Mouse (Mus musculus) spleen, postnatal 10 days (tissue): ENCODE data around the gene Slc2a13.

Source experiments
- DNase-seq, 2 experiments: peaks; one replicate each; pipeline ENCODE4 v3.0.0; 2021 to 2022; ENCODE audit warnings: low spot score in 2 of 2

The Slc2a13 gene

DNA sequence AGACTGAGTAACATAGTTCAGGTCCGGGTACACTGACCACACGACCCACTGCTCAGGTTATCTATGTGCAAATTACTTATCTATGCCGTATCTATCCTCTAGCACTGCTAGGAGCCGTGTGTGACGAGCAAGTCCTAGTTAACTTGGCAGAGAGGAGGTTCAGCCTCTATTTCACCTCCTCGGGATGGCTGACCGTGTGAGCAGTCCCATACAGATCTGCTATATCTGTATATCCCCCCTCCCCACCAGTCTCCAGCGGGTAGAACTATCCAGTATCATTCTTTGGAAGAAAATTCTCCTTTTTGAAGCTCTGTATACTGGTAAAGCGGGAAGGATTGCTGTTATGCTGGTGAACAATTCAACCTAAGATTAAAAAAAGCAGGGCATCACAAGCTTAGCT, 70.8 kb downstream of the Slc2a13 start:
- DNase-seq = no peak

DNA sequence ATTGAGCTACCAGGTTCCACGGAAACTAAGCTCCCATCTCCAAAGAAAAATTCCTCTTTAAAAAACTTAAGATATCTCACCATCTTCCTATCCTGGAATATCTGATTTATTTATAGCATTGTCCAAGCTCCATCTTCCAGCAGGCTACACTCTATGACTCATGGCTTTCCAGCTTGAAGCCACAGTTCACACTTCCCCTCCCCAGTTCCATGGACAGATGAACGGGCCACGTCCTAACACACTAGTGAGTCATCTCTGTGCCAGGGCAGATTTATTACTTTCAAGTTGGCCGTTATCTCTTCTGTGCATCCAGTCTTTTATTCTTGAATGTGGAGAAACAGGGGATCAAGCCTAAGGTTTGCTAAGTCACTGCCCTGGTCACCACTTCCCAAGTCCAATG, 78.0 kb downstream of the Slc2a13 start:
- no peak for DNase-seq

DNA sequence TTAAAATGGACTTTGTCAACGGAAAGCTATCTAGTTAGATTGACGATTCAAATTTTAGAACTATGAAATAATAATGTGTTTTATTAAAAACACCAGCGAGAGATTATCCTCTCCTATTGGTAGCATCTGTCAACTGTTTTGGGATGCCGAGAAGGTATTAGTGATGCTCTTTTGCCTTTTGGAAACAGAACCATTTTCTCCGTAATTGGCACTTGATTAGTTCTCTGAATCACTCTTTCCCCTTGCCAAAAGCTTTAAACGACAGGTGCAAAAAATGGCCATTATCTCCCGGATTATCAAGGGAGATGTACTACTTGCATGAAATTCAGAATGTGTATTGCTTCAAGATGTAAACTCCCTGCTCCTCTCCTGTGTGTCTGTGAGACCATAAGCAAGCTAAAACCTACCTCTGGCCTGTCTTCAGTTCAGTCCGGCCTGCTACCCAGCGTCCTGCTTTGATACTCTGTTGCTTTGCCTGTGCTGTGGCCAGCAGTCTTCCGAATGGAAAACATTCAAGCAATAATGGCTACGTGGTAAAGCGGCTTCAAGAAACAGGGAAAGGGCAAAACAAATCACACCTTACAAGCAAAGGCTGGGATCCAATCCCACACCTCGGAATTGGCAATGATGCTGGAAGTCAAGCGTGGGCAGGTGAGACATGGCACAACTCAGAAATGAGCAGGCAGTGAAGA, 93.0 kb downstream of the Slc2a13 start:
- no peak for DNase-seq

DNA sequence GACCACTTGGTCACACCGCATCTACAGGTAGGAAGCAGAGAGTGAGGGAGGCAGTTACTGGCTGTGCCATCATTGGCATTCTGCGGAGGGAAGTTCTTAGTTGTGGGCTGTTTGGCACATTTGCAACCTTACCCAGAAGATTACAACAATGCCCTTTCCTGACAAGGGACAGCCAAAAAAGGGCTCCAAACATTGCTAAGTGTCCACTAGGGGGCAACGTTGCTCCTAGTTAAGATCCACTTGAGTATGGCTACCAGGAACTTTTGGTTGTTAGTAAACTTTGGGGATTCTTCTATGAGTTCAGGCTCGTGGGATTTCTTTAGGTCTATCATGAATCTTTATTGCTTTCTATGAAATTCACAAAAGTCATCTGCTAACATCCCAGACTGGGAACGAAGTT, 95.3 kb downstream of the Slc2a13 start:
- peak in 1 of 2 experiments; percentile 47 for DNase-seq

DNA sequence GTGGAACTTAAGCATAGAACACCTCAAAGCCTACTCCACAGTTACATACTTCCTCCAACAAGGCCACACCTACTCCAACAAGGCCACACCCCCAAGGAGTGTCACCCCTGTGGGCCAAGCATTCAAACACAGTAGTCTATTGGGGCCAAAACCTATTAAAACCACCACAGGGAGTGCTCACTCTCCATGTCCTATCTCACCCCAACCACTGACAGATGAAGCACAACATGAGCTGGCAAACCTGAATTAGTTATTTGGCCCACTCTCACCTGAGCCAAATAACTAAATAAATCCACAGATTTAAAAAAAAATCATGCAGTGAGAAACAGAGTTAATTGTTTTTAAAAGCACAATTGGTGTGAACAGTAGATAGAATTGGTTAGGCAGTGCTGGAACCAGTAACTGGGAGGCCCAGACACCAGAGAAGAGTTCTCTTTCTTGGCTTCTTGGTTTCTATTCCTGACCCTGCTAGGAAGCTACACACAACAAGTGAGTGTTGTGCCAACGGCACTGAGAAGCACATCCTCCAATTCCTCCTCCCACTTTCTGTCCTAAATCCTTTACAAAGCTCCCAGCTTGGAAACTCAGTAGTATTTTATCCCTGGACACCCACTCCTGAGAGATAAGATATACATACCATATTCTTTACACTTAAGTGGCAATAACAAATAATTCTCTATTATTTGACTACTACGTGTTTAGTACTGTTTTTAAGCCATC, 99.2 kb downstream of the Slc2a13 start:
- no peak for DNase-seq

DNA sequence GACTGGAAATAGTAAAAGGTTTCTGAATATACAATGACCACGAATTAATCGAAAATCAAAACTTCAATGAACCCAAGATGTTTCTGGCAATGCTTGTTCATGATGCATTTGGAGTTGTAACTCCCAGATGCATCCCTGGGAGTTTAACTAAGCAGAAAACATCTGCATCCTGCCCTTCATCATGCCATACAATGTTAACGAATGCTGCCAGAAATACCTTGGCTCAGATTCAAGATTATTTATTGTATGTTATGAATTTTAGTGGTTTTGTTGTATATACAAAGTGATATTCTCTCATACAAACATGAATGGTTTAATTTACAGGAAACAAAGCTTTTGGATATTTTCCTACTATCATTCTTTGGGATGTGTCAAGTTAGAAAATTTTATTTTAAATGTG, 107.7 kb downstream of the Slc2a13 start:
- no peak for DNase-seq

DNA sequence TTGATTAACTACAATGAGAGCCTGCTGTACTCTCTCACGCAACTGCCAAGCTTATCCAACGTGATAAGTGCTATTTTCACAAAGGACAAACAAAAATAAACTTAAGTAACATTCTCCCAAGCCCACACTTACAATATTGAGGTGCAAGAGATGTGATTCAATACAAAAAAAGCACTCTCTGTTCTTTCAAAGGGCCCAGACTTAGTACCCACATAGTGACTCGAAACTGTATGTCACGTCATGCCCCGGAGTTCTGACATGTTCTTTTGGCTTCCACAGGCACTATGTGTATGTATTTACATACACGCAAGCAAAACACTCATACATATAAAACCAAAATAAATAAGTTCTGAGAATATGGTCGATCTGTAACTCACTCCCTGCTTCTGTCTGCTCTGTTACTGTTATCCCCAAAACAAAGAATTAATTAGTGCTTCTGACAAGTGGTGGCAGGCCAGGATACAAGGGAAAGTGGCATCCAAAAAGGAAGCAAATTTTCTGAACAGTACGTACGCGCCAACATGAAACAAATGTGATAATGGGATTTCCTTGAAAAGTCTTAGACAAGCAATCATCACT, 109.1 kb downstream of the Slc2a13 start:
- DNase-seq = no peak

DNA sequence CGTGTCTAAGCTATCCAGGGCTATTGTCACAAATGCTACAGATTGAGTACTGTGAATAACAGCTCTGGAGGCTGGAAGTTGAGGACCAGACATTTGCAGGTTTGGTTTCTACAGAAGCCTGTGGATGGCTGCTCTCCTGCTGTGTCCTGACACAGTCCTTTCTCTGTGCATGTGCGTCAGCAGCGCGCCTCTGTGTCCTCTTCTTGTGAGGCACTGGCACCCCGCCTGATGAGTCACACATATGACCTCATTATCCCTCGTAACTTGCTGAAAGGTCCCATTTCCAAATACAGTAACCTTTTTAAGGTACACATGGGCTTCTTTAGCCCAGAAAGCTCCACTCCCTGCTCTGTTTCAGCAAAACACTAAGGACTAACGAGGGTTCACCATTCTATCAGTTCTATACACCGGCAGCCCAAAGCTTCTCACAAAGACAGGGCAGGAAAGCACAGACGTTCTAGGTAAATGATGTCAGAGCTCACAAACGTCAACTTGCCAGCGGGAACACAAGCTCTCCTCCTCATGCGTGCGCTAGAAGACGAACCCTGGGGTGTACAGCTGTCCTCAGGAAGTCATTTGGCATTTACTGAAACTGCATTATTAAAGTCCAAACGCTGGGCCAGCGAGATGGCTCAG, 109.9 kb downstream of the Slc2a13 start:
- no peak for DNase-seq

DNA sequence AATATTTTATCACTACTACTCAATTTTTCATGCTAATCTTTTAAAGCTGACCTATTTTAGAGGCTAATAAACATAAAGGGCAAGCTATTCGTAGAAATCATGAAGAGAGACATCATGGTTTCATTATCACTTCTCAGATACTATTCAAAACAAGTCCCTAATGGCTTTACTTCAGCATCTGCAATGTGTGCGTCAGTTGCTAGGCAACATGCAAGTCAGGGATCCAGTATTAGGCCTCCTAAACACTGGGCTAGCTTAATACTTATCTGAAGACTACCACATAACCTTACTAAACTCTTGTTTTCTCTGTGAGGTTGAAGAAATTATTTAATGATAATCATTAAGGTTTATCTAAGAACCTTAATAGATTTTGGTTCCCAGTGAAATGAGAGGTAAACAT, 111.1 kb downstream of the Slc2a13 start:
- DNase-seq = no peak

DNA sequence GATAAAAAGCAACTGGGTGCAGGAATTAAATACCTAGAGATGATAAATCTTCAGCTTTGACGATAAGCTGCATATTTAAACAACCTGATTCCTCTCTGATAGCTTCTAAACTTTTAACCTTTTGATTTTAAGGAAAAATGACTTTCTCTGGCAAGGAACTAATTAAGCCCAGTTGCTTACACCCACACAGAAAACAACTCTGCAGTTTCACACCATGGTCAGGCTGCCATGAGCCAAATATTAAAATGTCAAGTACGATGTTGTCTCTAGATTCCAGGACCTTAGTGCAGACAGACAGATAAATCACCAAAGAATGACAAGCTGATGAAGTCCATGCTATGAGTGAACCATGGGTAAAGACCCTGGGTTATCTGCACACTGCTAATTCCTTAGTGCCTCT, 115.9 kb downstream of the Slc2a13 start:
- DNase-seq = no peak

DNA sequence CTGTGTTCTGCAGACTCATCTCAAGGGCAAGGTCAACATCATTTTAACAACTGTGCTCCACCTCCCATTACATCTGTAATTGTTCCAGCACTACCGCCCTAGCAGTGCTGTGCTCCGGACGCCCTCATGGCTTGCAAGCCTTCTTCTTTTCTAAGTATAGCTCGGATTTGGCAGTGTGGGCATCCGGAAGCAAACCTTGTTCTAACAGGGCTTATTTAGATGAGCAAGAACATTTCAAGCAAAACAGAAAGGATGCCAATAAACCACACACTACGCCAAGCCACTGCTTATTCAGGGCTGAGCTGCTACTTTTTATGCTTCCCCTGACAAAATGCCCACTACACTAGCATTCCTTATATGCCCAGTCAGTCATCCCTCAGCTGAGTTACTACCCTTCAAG, 127.7 kb downstream of the Slc2a13 start:
- no peak for DNase-seq

DNA sequence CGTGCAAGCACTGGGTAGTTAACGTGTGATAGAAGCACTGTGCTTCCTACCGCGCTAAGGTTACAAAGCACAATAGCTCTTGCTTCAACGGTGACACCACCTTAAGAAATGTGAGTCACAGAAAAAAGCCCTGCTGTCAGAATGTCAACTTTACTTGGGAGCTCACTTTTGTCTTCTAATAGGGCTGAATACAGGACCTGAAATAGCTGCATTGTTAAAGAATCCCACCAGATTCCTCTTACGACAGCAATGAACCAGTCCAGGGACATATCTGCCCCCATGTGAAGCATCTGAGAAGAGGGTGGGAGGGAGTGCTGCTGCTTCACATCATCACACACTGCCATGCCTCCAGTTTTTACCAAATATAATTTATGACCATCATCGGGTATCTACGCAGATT, 129.6 kb downstream of the Slc2a13 start:
- DNase-seq = no peak

DNA sequence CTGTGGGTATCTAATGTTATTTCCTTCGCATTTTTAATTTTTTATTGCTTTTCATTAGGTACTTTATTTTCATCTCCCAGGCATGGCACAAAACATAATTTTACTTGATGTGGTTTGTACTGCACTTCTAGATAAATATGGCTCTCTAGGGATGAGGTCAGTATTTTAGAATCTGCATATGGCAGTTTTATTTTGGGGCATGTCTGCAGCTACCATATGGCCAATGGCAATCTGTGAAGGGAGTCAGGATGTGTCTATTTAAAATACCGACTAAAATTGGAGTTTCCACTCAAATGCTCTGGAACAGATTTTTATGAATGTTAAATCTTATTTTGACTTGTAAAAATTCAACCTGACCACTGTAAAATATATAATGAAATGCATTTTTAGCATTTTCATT, 133.2 kb downstream of the Slc2a13 start:
- DNase-seq = no peak

DNA sequence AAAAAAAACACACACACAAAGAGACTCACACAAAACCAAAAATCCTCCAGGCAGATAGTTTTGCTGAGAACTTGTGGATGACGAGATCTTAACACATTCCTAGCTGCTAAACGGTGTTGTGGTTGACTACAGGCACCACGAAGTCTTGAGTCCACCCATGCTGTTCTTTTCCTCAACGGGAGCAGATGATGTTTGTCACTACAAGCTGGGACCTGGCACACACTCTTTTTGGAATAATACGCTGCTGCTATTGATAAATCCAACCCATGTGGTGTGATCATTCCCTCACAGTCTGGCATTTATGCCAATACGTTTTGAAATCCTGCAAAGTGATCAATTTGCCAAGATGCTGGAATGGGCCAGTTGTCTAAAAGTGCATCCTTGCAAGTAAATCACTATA, 147.6 kb downstream of the Slc2a13 start:
- no peak for DNase-seq

DNA sequence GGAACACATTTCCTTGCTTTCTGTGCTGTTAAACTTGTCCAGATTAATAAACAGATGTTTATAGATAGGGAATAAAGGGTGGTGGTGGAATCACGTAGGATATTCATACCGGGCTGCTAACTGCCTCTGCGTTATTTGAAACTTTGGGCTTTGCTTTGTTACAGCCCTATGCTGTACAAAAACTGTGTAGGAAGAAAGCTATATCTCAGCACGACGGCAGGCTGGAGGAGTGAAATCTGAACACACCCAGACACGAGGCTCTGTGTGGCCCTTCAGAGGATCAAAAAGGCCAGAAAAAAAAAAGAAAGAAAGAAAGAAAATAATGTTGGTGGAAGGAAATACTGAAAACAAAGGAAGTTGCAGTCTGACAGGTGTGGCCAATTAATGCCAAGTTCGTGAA, 166.1 kb downstream of the Slc2a13 start:
- DNase-seq = no peak

DNA sequence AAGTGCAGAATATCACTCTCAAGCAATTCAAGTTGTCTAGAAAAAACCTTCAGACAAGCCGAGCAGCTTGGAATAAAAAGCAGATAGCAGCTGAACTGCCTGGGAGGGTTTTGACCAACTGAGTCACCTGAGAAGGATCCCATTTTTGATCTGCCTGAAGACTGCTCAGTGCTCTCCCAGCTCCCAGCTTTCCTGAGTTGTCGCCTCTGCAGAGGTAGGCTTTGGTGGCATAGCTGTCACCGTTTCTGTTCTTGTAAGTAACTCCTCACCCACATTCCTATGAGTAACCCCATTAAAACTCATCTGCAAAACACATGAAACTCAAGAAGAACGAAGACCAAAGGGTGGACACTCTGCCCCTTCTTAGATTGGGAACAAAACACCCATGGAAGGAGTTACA, 177.9 kb downstream of the Slc2a13 start:
- DNase-seq = no peak

DNA sequence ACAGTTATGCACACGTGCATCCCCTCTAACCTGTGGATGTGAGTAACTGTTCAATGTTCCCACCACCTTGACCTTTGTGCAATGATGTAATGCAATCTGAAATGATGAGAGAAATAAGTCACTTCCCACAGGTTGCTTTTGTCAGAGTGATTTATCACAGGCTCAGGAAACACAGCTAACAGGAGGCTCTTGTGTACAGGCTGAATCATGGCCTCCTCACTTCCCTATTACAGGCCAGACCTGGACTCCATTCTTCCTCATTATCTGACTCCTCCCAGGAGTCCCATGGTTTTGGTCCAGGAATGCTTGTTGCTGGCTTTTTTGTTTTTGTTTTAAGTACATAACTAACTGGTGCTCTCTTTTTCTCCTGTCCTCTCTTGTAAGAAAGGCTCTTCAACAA, 189.4 kb downstream of the Slc2a13 start:
- DNase-seq = no peak

DNA sequence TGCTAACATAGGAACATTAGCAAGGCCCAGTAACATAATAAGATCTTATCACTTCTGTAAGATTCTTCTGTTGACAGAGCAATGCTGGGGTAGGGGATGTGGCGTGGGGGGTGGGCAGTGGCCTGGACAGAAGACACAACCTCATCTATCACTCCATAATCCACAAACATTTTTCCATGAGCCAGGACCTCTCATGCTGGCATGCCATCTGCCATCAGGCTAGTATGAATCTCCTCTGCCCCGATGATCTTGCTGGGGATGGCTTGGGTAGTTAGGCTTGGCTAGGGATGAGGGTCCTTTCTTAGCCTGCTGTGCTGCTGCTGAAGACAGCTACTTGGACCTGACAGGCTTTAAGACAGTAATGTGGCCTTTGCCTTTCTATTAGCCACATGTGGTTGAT, 190.5 kb downstream of the Slc2a13 start:
- no peak for DNase-seq

DNA sequence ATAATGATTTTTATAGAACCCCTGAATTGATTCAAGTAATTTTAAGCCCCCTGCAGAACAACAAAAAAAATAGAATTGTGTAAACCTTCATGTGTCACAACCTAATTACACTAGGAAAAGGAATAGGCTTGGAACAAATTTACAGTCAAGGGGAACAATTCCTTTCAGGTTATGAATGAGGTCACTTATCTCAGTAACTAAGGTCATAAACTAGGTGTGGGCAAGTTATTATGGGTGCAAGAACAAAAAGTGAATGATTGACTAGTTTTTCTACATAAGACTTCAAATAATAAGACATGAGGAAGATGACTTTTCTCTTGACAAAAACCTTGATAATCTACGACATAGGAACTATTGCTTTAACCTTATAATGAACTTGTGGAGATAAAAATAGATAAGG, 191.2 kb downstream of the Slc2a13 start:
- DNase-seq = no peak

DNA sequence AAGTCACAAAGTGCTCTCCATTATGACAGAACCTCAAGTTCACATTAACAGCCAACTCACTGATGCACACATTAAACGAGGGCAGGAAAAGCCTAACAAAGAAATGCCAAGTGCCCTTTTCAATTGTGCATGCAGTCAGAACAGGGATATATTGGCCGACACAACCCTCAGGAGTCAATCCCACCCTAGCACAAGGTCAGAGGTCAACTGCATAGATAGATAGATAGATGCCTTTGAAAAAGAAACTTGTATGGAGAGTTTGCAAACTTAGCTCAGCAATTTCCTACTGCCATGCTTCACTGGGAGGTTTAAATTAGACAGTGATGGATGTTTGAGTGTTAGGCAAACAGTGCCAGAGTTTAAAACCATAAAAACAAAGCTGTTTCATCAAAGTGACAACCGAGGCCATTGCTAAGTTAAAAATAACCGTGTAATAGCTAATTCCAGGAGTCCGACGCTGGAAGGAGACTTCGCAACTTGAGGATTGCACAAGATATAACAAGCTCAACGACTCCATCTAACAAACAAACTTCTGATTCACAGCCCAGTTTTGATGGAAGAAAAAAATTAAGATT, 194.2 kb downstream of the Slc2a13 start:
- DNase-seq = no peak

DNA sequence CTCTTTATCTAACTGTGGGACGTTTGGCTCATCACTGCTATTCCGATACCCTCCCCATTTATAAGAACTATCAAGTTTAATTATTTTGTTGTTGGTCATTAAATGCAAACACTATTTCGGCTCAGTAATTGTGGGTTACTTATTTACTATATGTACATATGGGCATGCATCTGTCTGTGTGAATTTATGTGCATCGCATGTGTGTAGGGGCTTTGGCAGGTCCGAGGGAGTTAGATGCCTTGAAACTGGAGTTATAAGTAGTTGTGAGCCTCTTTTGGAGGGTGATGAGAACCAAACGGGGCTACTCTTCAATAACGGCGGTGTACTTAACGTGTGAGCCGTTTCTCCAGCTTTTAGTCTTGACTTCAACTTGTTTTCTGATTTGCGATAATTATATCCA, 195.5 kb downstream of the Slc2a13 start:
- DNase-seq = no peak

DNA sequence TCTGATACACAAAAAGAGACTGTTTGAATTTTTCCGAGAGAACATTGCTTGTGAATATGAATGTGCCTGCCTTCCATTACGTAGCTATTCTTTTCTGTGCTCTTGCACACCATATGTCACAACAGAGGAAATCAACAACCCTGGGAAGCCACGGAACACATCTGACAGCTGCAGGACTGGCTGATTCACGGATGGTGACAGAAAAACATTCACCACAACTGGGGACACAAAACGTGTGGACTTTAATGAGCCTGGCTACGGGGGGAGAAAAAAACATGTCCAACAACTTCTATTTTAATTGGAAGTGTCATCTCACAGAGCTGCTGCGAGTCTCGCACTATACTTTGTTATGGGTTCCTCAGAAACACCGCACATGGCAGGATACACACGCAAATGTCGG, 196.0 kb downstream of the Slc2a13 start:
- DNase-seq = no peak

DNA sequence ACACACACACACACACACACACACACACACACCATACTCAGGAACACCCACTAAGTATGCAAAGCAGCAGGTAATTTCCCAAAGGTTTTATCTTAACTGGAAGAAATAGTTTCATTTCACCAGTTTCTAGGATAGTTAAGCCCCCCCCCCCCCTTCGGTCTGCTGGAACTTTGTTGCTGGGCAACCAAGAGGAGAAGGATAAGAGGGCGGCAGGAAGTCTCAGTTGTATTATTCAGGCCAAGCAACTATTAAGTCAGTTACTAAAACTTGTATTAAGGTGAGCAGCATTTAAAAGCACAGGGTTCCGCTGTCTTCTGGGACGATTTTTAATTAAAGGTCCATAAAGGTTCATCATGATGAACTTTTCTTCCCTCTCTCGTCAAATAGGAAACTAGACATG, 198.6 kb downstream of the Slc2a13 start:
- no peak for DNase-seq
